ENCODE assay signal across 24 mouse cellular contexts in the genomic region with DNA sequence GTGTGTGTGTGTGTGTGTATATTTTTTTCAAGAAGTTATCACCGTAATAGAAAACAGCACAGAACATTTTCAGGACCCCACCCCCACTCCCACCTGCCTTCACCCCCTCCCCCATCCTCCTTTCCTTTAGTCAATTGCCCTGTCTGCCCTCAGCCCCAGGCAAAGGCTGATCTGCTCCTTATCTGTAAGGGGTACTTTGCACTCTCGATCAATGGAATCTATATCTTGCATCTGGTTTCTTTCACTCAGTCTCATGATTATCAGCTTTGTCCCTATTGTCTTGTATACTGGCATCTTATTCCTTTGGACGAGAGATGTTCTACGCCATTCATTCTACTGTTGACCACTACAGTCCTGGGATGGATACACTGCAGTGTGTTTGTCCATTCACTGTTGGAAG. TPM values are rescaled to one million over a fixed set of nuclear protein-coding genes. Genes with fewer than 3 reads are reported as not detected.
"Had no signal": no experiment of that assay in that cellular context is flagged by ENCODE, and none has a peak within 500 bp of the region (broad histone marks: within the 10 kb centered on the region; RNA-seq: fewer than 3 reads in every experiment).

No protein-coding gene starts in this region.

- H3K4me2 ChIP-seq: hindbrain, embryonic 15.5 days; intestine, embryonic 15.5 days; kidney, embryonic 15.5 days; limb, embryonic 13.5 days; lung, embryonic 14.5 days; midbrain, embryonic 11.5 days; midbrain, embryonic 15.5 days; neural tube, embryonic 13.5 days; stomach, embryonic 15.5 days had no signal

- H3K9ac ChIP-seq: hindbrain, embryonic 15.5 days; intestine, embryonic 15.5 days; kidney, embryonic 15.5 days; limb, embryonic 13.5 days; lung, embryonic 14.5 days; midbrain, embryonic 15.5 days; neural tube, embryonic 13.5 days; stomach, embryonic 15.5 days had no signal

- DNase-seq: kidney, adult 11 months; kidney, adult 8-10 months; kidney, postnatal 10 days; kidney, postnatal 36 days; left cerebral cortex, postnatal 4 days; lung, embryonic 14.5 days; retina, postnatal 1 day; right cerebral cortex, postnatal 25 days; thymus, postnatal 25 days had no signal

- H3K27me3 ChIP-seq: hindbrain, embryonic 15.5 days; intestine, embryonic 15.5 days; kidney, embryonic 15.5 days; limb, embryonic 13.5 days; midbrain, embryonic 15.5 days; neural tube, embryonic 13.5 days; stomach, embryonic 15.5 days had no signal

- H3K9me3 ChIP-seq: hindbrain, embryonic 15.5 days; intestine, embryonic 15.5 days; kidney, embryonic 15.5 days; limb, embryonic 13.5 days; megakaryocyte, embryonic 14.5 days; midbrain, embryonic 15.5 days; neural tube, embryonic 13.5 days; stomach, embryonic 15.5 days had no signal

- H3K4me3 ChIP-seq: hindbrain, embryonic 15.5 days; intestine, embryonic 15.5 days; kidney, embryonic 15.5 days; limb, embryonic 13.5 days; megakaryocyte, embryonic 14.5 days; midbrain, embryonic 15.5 days; myocyte; neural tube, embryonic 13.5 days; stomach, embryonic 15.5 days had no signal

- H3K36me3 ChIP-seq: hindbrain, embryonic 15.5 days; intestine, embryonic 15.5 days; kidney, embryonic 15.5 days; limb, embryonic 13.5 days; midbrain, embryonic 15.5 days; neural tube, embryonic 13.5 days; stomach, embryonic 15.5 days had no signal

- ATAC-seq: intestine, embryonic 15.5 days; lung, postnatal 0 days; midbrain, embryonic 15.5 days had no signal

- H3K27ac ChIP-seq: hindbrain, embryonic 15.5 days; intestine, embryonic 15.5 days; kidney, embryonic 15.5 days; limb, embryonic 13.5 days; macrophage; midbrain, embryonic 15.5 days; neural tube, embryonic 13.5 days; stomach, embryonic 15.5 days had no signal

RNA-seq across cellular contexts. Expression of gene Hfm1, which starts 1.9 kb away (rescaled TPM):
- total RNA-seq: liver, adult 2 months; neutrophil, adult 5-6 weeks had no signal
- polyA plus RNA-seq: liver, adult 2 months; macrophage; myocyte; spleen, adult 2 months had no signal
